Mouse (Mus musculus) forebrain, embryonic 10.5 days (tissue): ENCODE data around the gene Unc5b. TPM values are rescaled to one million over a fixed set of nuclear protein-coding genes. Genes with fewer than 3 reads are reported as not detected.

ENCODE experiments used
- DNase-seq: peaks from one replicate; pipeline ENCODE4 v3.0.0-alpha.2; 2017; ENCODE audit warnings: low spot score; ENCODE audit errors: extremely low spot score
- H3K27ac ChIP-seq: fragments of 300-500 bp; sonication (generic); 2 replicates; pipeline ENCODE4 v1.5.1; 2016; ENCODE audit warnings: mild to moderate bottlenecking
- H3K27me3 ChIP-seq: fragments of 300-500 bp; sonication (generic); 2 replicates; pipeline ENCODE4 v1.6.1; 2016; ENCODE audit warnings: mild to moderate bottlenecking; ENCODE audit not compliant: poor library complexity, severe bottlenecking
- H3K36me3 ChIP-seq: fragments of 300-500 bp; sonication (generic); replicated peaks from 2 replicates; pipeline ENCODE4 v1.6.1; 2016; ENCODE audit warnings: mild to moderate bottlenecking, moderate library complexity
- H3K4me1 ChIP-seq: fragments of 300-500 bp; sonication (generic); 2 replicates; pipeline ENCODE4 v1.6.1; 2016
- H3K4me3 ChIP-seq: fragments of 300-500 bp; sonication (generic); 2 replicates; pipeline ENCODE4 v1.5.1; 2016; ENCODE audit warnings: mild to moderate bottlenecking, moderate library complexity
- H3K9me3 ChIP-seq: fragments of 300-500 bp; sonication (generic); 2 replicates; pipeline ENCODE4 v1.6.1; 2016; ENCODE audit warnings: mild to moderate bottlenecking, moderate library complexity
- WGBS: fragments of 180-500 bp; shearing (Covaris S2); methylation state at CpG from one replicate; pipeline ENCODE4 v1.1.7; 2016; 5-methylcytosine and 5-hydroxymethylcytosine counted together
- polyA plus RNA-seq: library from polyadenylated mRNA; unstranded; fragments of >200 nt; fragmentation: Nextera tagmentation; extraction: Ambion mirVana; gene quantifications from 2 replicates; pipeline ENCODE4 v1.2.1, GENCODE M21; 2016

The Unc5b gene
- polyA plus RNA-seq, 1 experiment from 2014 or later: 3.4 TPM

DNA sequence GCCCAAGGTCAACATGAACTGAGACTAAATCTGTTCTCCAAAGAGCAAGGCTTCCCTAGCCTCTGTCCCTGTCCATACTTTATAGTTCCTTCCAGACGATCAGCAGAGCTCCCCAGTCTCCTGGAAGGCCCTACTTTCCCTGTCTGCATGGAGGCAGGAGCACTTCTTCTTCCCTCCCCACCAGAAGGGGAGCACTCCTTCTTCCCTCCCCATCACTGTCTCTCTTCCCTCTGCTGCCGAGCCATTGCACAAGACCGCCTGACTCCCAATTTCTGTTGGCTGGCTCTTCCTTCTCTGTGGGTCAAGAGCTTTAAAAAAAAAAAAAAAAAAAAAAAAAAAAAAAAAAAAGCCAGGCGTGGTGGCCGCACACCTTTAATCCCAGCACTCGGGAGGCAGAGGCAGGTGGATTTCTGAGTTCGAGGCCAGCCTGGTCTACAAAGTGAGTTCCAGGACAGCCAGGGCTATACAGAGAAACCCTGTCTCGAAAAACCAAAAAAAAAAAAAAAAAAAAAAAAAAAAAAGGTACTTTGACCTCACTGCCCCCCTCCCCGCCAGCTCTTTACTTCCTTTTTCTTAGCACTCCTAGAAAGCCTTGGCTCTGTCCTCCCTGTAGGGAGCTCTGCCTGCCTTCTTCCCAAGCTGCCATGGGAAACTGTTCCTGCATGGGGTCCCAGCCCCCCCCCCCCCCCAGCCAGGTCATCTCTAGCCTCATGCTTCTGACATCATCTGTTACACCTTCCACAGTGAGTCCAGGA, 93.3 kb downstream of the Unc5b start:
- Histone ChIP-seq H3K27ac (no peak overlapping the region), H3K4me1 (peaks cover 4% of the 10 kb centered on the region; the same call in 1 of the 2 replicates), H3K27me3 (peaks cover 15% of the 10 kb centered on the region), H3K4me3 (no peak overlapping the region), H3K9me3 (no peaks in the 10 kb centered on the region), H3K36me3 (no peaks in the 10 kb centered on the region)
- 86% methylated on average over 8 of the region's 9 CpGs for WGBS
- no peak for DNase-seq

DNA sequence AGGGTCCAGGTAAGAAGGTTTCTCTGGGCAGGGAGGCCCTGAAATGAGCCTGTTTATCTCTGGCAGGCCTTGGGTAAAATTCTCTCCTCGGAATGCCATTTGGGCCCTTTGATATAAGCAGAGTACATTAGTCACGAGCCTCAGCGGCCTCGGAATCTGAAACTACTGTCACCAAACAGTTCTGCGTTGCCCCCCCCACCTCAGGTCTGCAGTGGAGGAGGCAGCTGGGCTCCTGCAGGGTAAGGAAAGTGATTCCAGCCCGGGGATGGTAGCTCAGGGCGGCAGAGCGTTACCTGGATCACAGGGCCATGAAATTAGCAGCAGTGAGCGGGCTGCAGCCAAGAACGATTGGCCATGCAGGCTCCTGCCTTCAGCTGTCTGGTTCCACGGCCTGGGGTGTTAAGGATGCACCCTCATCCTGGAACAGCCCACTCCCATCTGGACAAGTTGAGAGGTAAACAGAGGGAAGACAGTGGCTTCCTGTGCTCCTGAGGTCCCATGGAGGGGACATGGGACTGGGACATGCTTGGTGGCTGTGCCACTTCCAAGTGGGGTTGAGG, 94.1 kb downstream of the Unc5b start:
- Histone ChIP-seq H3K27ac (no peak overlapping the region), H3K36me3 (no peaks in the 10 kb centered on the region), H3K27me3 (peaks cover 23% of the 10 kb centered on the region), H3K4me3 (no peak overlapping the region), H3K4me1 (peaks cover 9% of the 10 kb centered on the region), H3K9me3 (no peaks in the 10 kb centered on the region)
- no peak for DNase-seq
- WGBS: 79% methylated on average over 11 of the region's 11 CpGs

DNA sequence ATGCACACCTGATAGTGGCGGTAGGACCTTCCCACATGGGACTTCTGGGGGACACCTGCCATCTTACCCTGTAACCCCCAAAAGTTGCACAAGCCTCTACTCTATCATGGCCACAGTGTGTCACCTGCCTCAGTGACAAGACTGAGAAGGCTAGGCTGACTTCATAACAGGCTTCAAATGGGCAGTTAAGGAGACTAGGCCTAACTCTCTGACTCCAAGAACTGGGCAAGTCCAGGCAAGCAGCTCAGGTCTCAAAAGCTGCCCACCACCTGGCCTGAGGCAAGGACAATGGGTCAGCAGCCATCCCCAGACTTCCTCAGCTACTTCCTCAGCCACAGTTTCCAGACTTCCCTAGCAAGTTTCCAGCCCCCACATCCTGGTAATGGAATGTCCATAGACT, 95.6 kb downstream of the Unc5b start:
- Histone ChIP-seq H3K36me3 (no peaks in the 10 kb centered on the region), H3K4me3 (no peak overlapping the region), H3K27ac (no peak overlapping the region), H3K4me1 (peaks cover 17% of the 10 kb centered on the region), H3K27me3 (peaks cover 37% of the 10 kb centered on the region), H3K9me3 (no peaks in the 10 kb centered on the region)
- DNase-seq: no peak
- WGBS: 91% methylated on average over 1 of the region's 1 CpGs

DNA sequence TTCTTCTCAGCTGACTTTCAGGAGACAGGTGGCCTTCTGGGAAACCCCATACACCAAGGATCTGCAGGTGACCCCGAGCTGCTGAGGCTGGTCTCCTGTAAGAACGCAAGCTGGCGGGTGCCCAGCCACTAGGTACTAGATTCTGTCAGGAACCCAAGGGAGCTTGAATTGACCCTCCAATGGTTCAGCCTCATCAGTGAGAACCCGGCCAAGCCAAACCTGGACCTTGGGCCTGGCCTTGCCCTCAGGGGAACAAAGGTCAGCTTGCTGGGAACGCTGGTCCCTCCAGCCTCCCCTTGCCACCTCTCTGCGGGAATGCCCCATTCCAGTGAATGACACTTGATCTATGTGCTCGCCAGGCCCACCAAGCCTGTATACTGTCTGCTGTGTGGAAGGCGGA, 97.9 kb downstream of the Unc5b start:
- Histone ChIP-seq H3K4me3 (no peak overlapping the region), H3K36me3 (no peaks in the 10 kb centered on the region; the same call in 1 of the 2 replicates), H3K27ac (no peak overlapping the region), H3K9me3 (no peaks in the 10 kb centered on the region), H3K27me3 (peaks cover 59% of the 10 kb centered on the region), H3K4me1 (peaks cover 17% of the 10 kb centered on the region)
- whole genome bisulfite sequencing: 88% methylated on average over 8 of the region's 8 CpGs
- no peak for DNase-seq

DNA sequence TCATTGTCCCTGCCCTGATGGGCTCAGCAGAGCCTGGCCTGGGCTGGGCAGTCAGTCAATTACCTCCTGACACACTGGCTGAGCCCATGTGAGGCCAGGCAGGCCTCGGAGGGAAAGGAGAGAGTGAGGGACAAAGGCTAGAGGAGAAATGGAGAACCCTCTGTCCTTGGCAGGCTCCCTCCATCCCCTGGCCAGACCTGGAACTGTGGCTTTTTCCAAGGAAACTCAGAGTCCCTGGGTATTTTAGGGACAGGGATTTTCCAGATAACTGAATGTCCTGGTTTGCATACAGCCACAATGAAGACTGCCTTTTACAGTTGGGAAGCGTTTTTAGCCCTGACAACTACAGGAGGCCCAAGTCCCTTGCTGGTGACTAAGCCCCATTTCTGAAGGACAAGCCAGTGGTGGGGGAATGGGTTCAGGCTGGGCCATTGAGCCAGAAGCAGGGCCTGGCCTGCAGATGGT, 99.0 kb downstream of the Unc5b start:
- Histone ChIP-seq H3K36me3 (no peaks in the 10 kb centered on the region; the same call in 1 of the 2 replicates), H3K4me3 (no peak overlapping the region), H3K4me1 (peaks cover 17% of the 10 kb centered on the region), H3K9me3 (no peaks in the 10 kb centered on the region), H3K27me3 (peaks cover 70% of the 10 kb centered on the region), H3K27ac (peak overlapping the region; percentile 15; the same call in 1 of the 2 replicates)
- DNase-seq: no peak
- WGBS: 40% methylated on average over 2 of the region's 2 CpGs

DNA sequence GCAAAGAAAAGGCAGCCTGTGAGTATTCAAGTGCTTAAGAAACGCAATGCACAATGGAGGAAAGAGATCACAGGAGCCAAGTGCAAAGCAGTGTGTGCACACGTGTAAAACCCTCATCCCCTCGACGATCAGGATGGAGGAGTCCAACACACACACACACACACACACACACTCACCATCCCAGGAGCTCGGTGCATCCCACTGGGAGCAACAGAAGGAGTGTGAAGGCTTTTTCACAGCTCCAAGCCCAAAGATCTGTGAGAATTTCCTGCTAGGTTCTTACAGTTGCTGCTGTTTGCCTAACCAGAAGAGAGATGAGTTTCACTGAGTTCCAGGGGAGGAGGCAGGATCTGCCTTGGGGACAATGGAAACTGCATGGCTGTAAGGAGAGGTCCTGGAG, 99.6 kb downstream of the Unc5b start:
- DNase-seq: no peak
- Histone ChIP-seq H3K4me1 (peaks cover 17% of the 10 kb centered on the region), H3K36me3 (no peaks in the 10 kb centered on the region; the same call in 1 of the 2 replicates), H3K4me3 (no peak overlapping the region), H3K27me3 (peaks cover 72% of the 10 kb centered on the region), H3K27ac (peak overlapping the region; percentile 15; the same call in 1 of the 2 replicates), H3K9me3 (no peaks in the 10 kb centered on the region)
- 14% methylated on average over 5 of the region's 5 CpGs for WGBS

DNA sequence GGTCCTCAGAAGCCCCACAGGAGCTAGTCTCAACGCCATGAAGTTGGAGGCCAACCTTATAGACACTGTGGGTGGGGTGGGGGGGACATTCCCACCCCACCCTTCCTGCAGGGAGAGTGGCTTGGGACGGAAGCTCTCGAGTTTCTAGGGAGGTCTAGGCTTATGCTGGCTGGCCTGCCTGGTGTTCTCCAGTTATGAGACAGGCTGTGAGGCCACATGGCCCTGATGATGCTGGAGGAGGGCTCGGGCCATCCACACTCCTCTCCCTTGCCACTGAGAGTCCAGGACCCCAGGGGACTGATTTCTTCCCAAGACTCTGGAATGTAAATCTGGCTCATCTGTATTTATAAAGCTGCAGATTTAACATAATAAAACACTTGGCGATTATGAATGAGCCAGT, 104.1 kb downstream of the Unc5b start:
- Histone ChIP-seq H3K4me1 (peaks cover 12% of the 10 kb centered on the region), H3K27ac (no peak overlapping the region), H3K27me3 (peaks cover 61% of the 10 kb centered on the region), H3K9me3 (no peaks in the 10 kb centered on the region), H3K4me3 (no peak overlapping the region), H3K36me3 (no peaks in the 10 kb centered on the region; the same call in 1 of the 2 replicates)
- no peak for DNase-seq
- WGBS: 38% methylated on average over 5 of the region's 5 CpGs

DNA sequence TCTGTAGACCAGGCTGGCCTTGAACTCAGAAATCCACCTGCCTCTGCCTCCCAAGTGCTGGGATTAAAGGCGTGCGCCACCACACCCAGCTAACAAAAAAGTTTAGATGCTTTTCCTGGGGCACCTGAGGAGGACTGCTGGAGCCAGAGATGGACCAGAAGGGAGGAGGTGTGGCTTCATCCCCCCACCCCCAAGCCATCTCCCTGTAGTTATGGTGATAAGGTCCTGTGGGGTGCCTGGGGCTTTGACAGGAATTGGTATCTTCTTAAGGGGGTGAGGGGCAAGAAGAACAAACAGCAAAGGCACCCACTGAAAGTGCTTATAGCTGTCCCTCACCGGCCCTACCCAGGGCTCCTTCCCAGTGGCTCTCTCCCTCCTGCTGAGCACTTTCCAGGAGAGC, 104.5 kb downstream of the Unc5b start:
- H3K4me3 ChIP-seq: no peak overlapping the region
- 59% methylated on average over 3 of the region's 3 CpGs for WGBS
- no peak overlapping the region for H3K27ac ChIP-seq
- H3K4me1 ChIP-seq: peaks cover 10% of the 10 kb centered on the region
- H3K27me3 ChIP-seq: peaks cover 57% of the 10 kb centered on the region
- no peaks in the 10 kb centered on the region for H3K9me3 ChIP-seq
- H3K36me3 ChIP-seq: no peaks in the 10 kb centered on the region; the same call in 1 of the 2 replicates
- no peak for DNase-seq

DNA sequence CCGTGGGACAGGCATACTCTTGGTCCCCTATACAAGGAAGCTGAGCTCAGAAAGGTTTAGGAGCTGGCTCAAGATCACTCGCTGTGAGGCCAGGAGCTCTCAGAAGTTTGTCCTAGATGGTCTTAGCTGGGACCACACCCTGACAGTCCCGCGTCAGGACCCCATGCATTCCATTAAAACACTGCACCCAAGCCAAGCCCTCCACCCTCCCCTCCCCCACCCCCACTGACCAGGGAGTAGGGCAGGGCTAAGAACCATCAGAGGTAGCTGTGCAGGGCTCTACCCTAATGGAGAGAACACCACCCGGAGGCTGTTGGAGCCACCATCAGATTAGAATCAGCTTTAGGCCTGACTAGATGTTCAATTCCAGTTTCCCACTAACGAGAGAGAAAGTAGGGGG, 106.9 kb downstream of the Unc5b start:
- Histone ChIP-seq H3K27me3 (peaks cover 39% of the 10 kb centered on the region), H3K36me3 (no peaks in the 10 kb centered on the region; the same call in 1 of the 2 replicates), H3K4me3 (no peak overlapping the region), H3K4me1 (peaks cover 11% of the 10 kb centered on the region; the same call in 1 of the 2 replicates), H3K27ac (no peak overlapping the region), H3K9me3 (no peaks in the 10 kb centered on the region)
- 74% methylated on average over 6 of the region's 6 CpGs for WGBS
- DNase-seq: no peak

DNA sequence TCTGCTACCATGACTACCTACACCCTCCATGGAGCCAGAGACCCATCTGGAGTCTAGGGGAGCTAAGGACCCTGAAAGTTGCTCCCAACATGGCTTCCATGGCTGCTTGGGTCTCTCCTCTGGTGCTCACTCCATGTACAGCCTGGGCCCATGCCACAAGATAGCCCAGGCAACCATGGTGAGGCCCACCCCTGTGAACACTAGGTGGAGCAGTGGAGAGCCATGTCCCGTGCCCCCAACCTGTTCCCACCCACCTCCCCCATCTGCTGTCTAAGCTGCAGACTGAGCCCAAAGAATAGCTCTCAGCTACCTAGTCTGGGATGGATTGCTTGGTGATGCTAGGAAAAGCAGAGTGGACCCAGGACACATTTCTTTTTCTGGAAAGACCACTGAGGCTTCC, 108.0 kb downstream of the Unc5b start:
- H3K9me3 ChIP-seq: no peaks in the 10 kb centered on the region
- H3K4me1 ChIP-seq: peaks cover 11% of the 10 kb centered on the region; the same call in 1 of the 2 replicates
- no peak overlapping the region for H3K27ac ChIP-seq
- peaks cover 27% of the 10 kb centered on the region for H3K27me3 ChIP-seq
- DNase-seq: no peak
- no peaks in the 10 kb centered on the region for H3K36me3 ChIP-seq
- 47% methylated on average over 1 of the region's 1 CpGs for WGBS
- H3K4me3 ChIP-seq: no peak overlapping the region

DNA sequence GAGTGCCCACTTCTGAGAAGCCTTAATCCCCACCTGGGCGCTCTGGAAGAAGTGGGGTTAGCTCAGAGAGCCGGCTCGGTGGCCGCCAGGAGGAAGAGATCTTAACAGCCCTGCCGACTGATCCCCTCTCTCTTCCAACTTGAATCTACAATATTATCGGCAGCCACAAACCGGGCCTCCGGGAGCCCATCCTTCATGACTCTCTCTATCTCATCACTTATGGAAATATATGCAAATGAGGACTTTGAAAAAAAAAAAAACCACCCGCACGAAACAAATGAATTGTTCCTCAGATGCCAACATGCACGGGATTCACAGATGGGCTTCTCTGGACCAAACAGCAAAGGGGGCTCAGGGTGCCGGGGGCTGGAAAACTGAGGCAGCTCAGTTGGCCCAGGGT, 109.7 kb downstream of the Unc5b start:
- DNase-seq: no peak
- H3K27me3 ChIP-seq: peaks cover 15% of the 10 kb centered on the region; the same call in 1 of the 2 replicates
- H3K36me3 ChIP-seq: no peaks in the 10 kb centered on the region
- 60% methylated on average over 12 of the region's 12 CpGs for WGBS
- no peak overlapping the region for H3K27ac ChIP-seq
- H3K9me3 ChIP-seq: no peaks in the 10 kb centered on the region
- no peak overlapping the region for H3K4me3 ChIP-seq
- peaks cover 11% of the 10 kb centered on the region; the same call in 1 of the 2 replicates for H3K4me1 ChIP-seq

DNA sequence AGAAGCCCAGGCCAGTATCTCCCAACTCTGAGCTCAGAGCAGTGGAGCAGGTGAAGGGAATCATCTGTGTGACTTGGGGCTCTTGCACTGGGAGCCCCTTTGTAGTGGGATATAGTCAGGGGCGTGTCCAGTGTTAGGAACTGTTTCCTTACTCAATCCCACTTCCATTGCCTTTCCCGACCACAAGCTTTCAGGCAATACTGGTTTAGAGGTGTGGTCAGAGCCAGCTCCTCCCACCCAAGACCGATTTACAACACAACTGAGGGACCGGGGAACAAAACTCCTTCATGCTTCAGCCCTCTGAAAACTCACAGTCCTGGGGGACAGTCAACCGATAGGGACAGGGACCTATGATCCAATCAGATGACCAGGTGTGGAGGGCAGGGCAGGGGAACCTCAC, 110.9 kb downstream of the Unc5b start:
- 88% methylated on average over 5 of the region's 5 CpGs for WGBS
- Histone ChIP-seq H3K36me3 (peaks cover 6% of the 10 kb centered on the region), H3K27ac (no peak overlapping the region), H3K27me3 (peaks cover 10% of the 10 kb centered on the region; the same call in 1 of the 2 replicates), H3K9me3 (peaks cover 2% of the 10 kb centered on the region; the same call in 1 of the 2 replicates), H3K4me1 (peaks cover 11% of the 10 kb centered on the region; the same call in 1 of the 2 replicates), H3K4me3 (no peak overlapping the region)
- DNase-seq: no peak

DNA sequence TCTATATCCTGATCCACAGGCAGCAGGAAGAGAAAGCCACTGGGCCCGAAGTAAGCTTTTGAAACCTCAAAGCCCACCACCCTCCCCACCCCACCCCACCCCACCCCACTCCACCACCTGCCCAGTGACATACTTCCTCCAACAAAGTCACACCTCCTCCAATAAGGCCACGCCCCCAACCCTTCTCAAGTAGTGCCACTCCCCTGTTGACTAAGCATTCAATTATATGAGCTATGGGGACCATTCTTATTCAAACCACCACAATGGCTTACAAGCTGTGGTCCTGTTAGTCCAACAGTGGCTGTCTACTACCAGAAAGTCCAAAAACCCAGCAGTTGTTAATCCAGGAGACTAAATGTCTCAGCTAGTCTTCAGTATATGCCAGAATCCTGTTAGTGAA, 112.9 kb downstream of the Unc5b start:
- WGBS: 81% methylated on average over 2 of the region's 2 CpGs

More for the DNA sequence above, 112.9 kb downstream of the Unc5b start:
- Histone ChIP-seq H3K27me3 (0 out of 2 replicates have a peak, but pooled peaks cover 5% of the 10 kb centered on the region), H3K9me3 (peaks cover 18% of the 10 kb centered on the region; the same call in 1 of the 2 replicates), H3K27ac (no peak overlapping the region), H3K4me1 (peaks cover 11% of the 10 kb centered on the region; the same call in 1 of the 2 replicates), H3K4me3 (no peak overlapping the region), H3K36me3 (peaks cover 20% of the 10 kb centered on the region)
- no peak for DNase-seq
